Mouse (Mus musculus) myocyte (in vitro differentiated cells): ENCODE data around the gene Olfr272. TPM values are rescaled to one million over a fixed set of nuclear protein-coding genes. Genes with fewer than 3 reads are reported as not detected.

Experiments
- H3K27me3 ChIP-seq: one replicate; pipeline ENCODE4 v1.6.1; 2011; ENCODE audit not compliant: control insufficient read depth, insufficient read depth, insufficient read length
- H3K36me3 ChIP-seq: one replicate; pipeline ENCODE4 v1.6.1; 2011; ENCODE audit not compliant: control insufficient read depth, insufficient read depth
- H3K4me2 ChIP-seq: one replicate; pipeline ENCODE4 v1.6.1; 2011; ENCODE audit warnings: low read depth, control low read depth
- H3K4me3 ChIP-seq: one replicate; pipeline ENCODE4 v1.5.1; 2011; ENCODE audit warnings: mild to moderate bottlenecking, control low read depth, moderate library complexity
- H3K79me2 ChIP-seq: one replicate; pipeline ENCODE4 v1.6.1; 2011; ENCODE audit not compliant: control insufficient read depth, insufficient read depth
- H3ac ChIP-seq: one replicate; pipeline ENCODE4 v1.6.1; 2011; ENCODE audit not compliant: control insufficient read depth, insufficient read length
- CEBPB ChIP-seq: IDR thresholded peaks from 2 replicates; pipeline ENCODE4 v1.6.1; 2011; ENCODE audit warnings: mild to moderate bottlenecking, moderate library complexity; ENCODE audit not compliant: poor library complexity, insufficient read depth, severe bottlenecking
- E2F4 ChIP-seq: IDR thresholded peaks from one replicate; pipeline ENCODE4 v1.6.1; 2011; ENCODE audit warnings: mild to moderate bottlenecking, control low read depth, moderate library complexity; ENCODE audit not compliant: insufficient read depth
- MAX ChIP-seq: IDR thresholded peaks from one replicate; pipeline ENCODE4 v1.6.1; 2011; ENCODE audit warnings: low read depth, mild to moderate bottlenecking, control low read depth
- MYOD1 ChIP-seq, 3 experiments: IDR thresholded peaks; one replicate each; pipeline ENCODE4 v1.6.1; 2011; ENCODE audit warnings: control low read depth in 2 of 3, low read depth in 2 of 3, mild to moderate bottlenecking in 2 of 3, moderate library complexity in 1 of 3; ENCODE audit not compliant: insufficient read length in 2 of 3, control insufficient read depth in 1 of 3
- MYOG ChIP-seq, 3 experiments: IDR thresholded peaks; one replicate each; pipeline ENCODE4 v1.6.1; 2011; ENCODE audit warnings: control low read depth in 2 of 3, low read depth in 2 of 3, mild to moderate bottlenecking in 2 of 3; ENCODE audit not compliant: insufficient read length in 2 of 3, control insufficient read depth in 1 of 3, insufficient read depth in 1 of 3
- POLR2A ChIP-seq: IDR thresholded peaks from one replicate; pipeline ENCODE4 v1.6.1; 2011; ENCODE audit warnings: low read depth, mild to moderate bottlenecking, control low read depth, moderate library complexity; ENCODE audit not compliant: insufficient read length
- POLR2AphosphoS2 ChIP-seq: IDR thresholded peaks from one replicate; pipeline ENCODE4 v1.6.1; 2011; ENCODE audit warnings: low read depth, control low read depth; ENCODE audit not compliant: insufficient read length
- REST ChIP-seq: IDR thresholded peaks from one replicate; pipeline ENCODE4 v1.6.1; 2011; ENCODE audit warnings: mild to moderate bottlenecking, control low read depth, moderate library complexity; ENCODE audit not compliant: insufficient read depth, insufficient read length
- SRF ChIP-seq: IDR thresholded peaks from one replicate; pipeline ENCODE4 v1.6.1; 2011; ENCODE audit warnings: low read depth; ENCODE audit not compliant: control insufficient read depth, insufficient read length
- TCF12 ChIP-seq: IDR thresholded peaks from one replicate; pipeline ENCODE4 v1.6.1; 2011; ENCODE audit warnings: mild to moderate bottlenecking, control low read depth; ENCODE audit not compliant: poor library complexity, insufficient read depth, severe bottlenecking
- TCF3 ChIP-seq: IDR thresholded peaks from one replicate; pipeline ENCODE4 v1.6.1; 2011; ENCODE audit warnings: low read depth, control low read depth; ENCODE audit not compliant: insufficient read length
- USF1 ChIP-seq: IDR thresholded peaks from one replicate; pipeline ENCODE4 v1.6.1; 2011; ENCODE audit warnings: low read depth, mild to moderate bottlenecking, control low read depth, moderate library complexity
- polyA plus RNA-seq: library from polyadenylated mRNA; unstranded; fragments of >200 nt; fragmentation: generic; extraction: Trizol; gene quantifications from one replicate; pipeline ENCODE4 v1.2.1, GENCODE M21; 2012; ENCODE audit warnings: missing spikeins

Olfr272 gene
- polyA plus RNA-seq, 1 experiment, result not detected

- H3K36me3 ChIP-seq, result no peaks in the 10 kb centered on the region
- H3ac ChIP-seq, result no peak overlapping the region
- no peak overlapping the region for H3K4me3 ChIP-seq
- TF ChIP-seq POLR2AphosphoS2, result no peak
- TF ChIP-seq E2F4, result no peak
- no peak for TF ChIP-seq TCF3
- TF ChIP-seq POLR2A, result no peak
- TF ChIP-seq REST, result no peak
- TF ChIP-seq MYOD1 (IDR thresholded peaks at IDR 0.05; ENCODE audit: control insufficient read depth in 1 of 3, insufficient read length in 2 of 3, low read depth in 2 of 3), result no peak
- no peak for TF ChIP-seq MAX
- no peak for TF ChIP-seq CEBPB
- no peak for TF ChIP-seq SRF
- TF ChIP-seq MYOG (IDR thresholded peaks at IDR 0.05; ENCODE audit: control insufficient read depth in 1 of 3, insufficient read depth in 1 of 3, insufficient read length in 2 of 3, low read depth in 2 of 3), result no peak
- TF ChIP-seq USF1, result no peak
- no peak for TF ChIP-seq TCF12
- no peaks in the 10 kb centered on the region for H3K27me3 ChIP-seq
- H3K4me2 ChIP-seq, result no peak overlapping the region
- no peaks in the 10 kb centered on the region for H3K79me2 ChIP-seq
Measured at GRCm38 (mm10) chr4:52930480-52930879, 11.5 kb upstream of the Olfr272 start.

DNA sequence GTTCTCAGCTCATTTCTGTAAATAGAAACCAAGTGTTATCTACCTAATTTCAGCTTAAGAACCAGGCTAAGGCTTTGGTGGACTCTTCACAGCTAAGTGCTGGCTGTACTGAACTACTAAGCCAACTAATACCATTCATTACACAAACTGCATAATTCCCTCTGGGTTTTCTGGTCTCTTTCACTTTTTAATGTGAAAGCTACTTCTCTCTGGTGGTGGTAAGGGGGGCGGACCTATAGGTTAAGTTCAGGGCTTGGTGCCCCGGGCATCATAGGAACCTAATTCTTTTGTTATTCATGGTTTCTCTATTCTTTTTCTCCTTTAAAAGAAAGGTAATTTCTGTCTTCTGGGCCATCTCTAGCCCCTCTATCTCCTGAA lies 1.7 kb downstream of the Olfr272 start:
- no peaks in the 10 kb centered on the region for H3K27me3 ChIP-seq
- H3K79me2 ChIP-seq, result no peaks in the 10 kb centered on the region
- H3K4me3 ChIP-seq, result no peak overlapping the region
- no peak for TF ChIP-seq CEBPB
- no peak for TF ChIP-seq MAX
- no peak for TF ChIP-seq USF1
- TF ChIP-seq E2F4, result no peak
- no peak for TF ChIP-seq TCF12
- no peak for TF ChIP-seq TCF3
- TF ChIP-seq POLR2A, result no peak
- no peak for TF ChIP-seq REST
- no peak for TF ChIP-seq MYOD1 (IDR thresholded peaks at IDR 0.05; ENCODE audit: control insufficient read depth in 1 of 3, insufficient read length in 2 of 3, low read depth in 2 of 3)
- no peak for TF ChIP-seq MYOG (IDR thresholded peaks at IDR 0.05; ENCODE audit: control insufficient read depth in 1 of 3, insufficient read depth in 1 of 3, insufficient read length in 2 of 3, low read depth in 2 of 3)
- TF ChIP-seq POLR2AphosphoS2, result no peak
- TF ChIP-seq SRF, result no peak
- no peak overlapping the region for H3ac ChIP-seq
- no peak overlapping the region for H3K4me2 ChIP-seq
- H3K36me3 ChIP-seq, result no peaks in the 10 kb centered on the region

- Histone ChIP-seq H3K27me3 (no peaks in the 10 kb centered on the region), H3K4me3 (no peak overlapping the region), H3K79me2 (no peaks in the 10 kb centered on the region), H3K36me3 (no peaks in the 10 kb centered on the region), H3K4me2 (no peak overlapping the region), H3ac (no peak overlapping the region)
- no peak for TF ChIP-seq POLR2A
- no peak for TF ChIP-seq TCF12
- no peak for TF ChIP-seq TCF3
- no peak for TF ChIP-seq MAX
- TF ChIP-seq POLR2AphosphoS2, result no peak
- no peak for TF ChIP-seq MYOD1 (IDR thresholded peaks at IDR 0.05; ENCODE audit: control insufficient read depth in 1 of 3, insufficient read length in 2 of 3, low read depth in 2 of 3)
- TF ChIP-seq USF1, result no peak
- no peak for TF ChIP-seq MYOG (IDR thresholded peaks at IDR 0.05; ENCODE audit: control insufficient read depth in 1 of 3, insufficient read depth in 1 of 3, insufficient read length in 2 of 3, low read depth in 2 of 3)
- TF ChIP-seq SRF, result no peak
- TF ChIP-seq REST, result no peak
- no peak for TF ChIP-seq CEBPB
- TF ChIP-seq E2F4, result no peak
Measured at GRCm38 (mm10) chr4:52916659-52917310, 2.2 kb downstream of the Olfr272 start.

- no peak overlapping the region for H3K4me2 ChIP-seq
- no peaks in the 10 kb centered on the region for H3K36me3 ChIP-seq
- TF ChIP-seq MYOD1 (IDR thresholded peaks at IDR 0.05; ENCODE audit: control insufficient read depth in 1 of 3, insufficient read length in 2 of 3, low read depth in 2 of 3) (no peak), MAX (no peak), MYOG (IDR thresholded peaks at IDR 0.05; ENCODE audit: control insufficient read depth in 1 of 3, insufficient read depth in 1 of 3, insufficient read length in 2 of 3, low read depth in 2 of 3) (no peak), CEBPB (no peak), TCF12 (no peak), SRF (no peak), E2F4 (no peak), POLR2A (no peak), POLR2AphosphoS2 (no peak), TCF3 (no peak)
- no peaks in the 10 kb centered on the region for H3K27me3 ChIP-seq
- no peaks in the 10 kb centered on the region for H3K79me2 ChIP-seq
- H3K4me3 ChIP-seq, result no peak overlapping the region
- H3ac ChIP-seq, result no peak overlapping the region
Measured at GRCm38 (mm10) chr4:52912409-52912808, 6.6 kb downstream of the Olfr272 start.
